Mouse (Mus musculus): ENCODE results near the gene Col20a1. TPM values are rescaled to one million over a fixed set of nuclear protein-coding genes. Genes with fewer than 3 reads are reported as not detected.

Col20a1 gene
- total RNA-seq, 2 experiments from 2014 or later, result 0.29 to 0.33 TPM

Other genes starting within 250 kb of the Col20a1 start
- gene Bhlhe23, start 209.6 kb upstream of the Col20a1 start, total RNA-seq (2021), result not detected
- gene Ythdf1, start 65.6 kb upstream of the Col20a1 start, total RNA-seq (2021), result 10 to 100 TPM; 47.0 to 47.8 TPM
- not detected for gene Birc7, start 57.5 kb upstream of the Col20a1 start, total RNA-seq (2021)
- 10 to 100 TPM; 12.5 to 13.4 TPM for gene Nkain4, start 31.8 kb upstream of the Col20a1 start, total RNA-seq (2021)
- gene Arfgap1, start 19.3 kb upstream of the Col20a1 start, total RNA-seq (2021), result 10 to 100 TPM; 64.5 to 64.8 TPM
- under 1 TPM; 0.11 to 0.17 TPM for gene Chrna4, start 57.0 kb downstream of the Col20a1 start, total RNA-seq (2021)
- gene Kcnq2, start 148.8 kb downstream of the Col20a1 start, total RNA-seq (2021), result under 1 TPM in 1 of 2 experiments, not detected in 1; 0.29 TPM
- gene Eef1a2, start 170.5 kb downstream of the Col20a1 start, total RNA-seq (2021), result 100 to 1,000 TPM; 460 to 501 TPM
- 10 to 100 TPM; 65.9 to 66.8 TPM for gene Ppdpf, start 200.7 kb downstream of the Col20a1 start, total RNA-seq (2021)
- not detected for gene Ptk6, start 216.3 kb downstream of the Col20a1 start, total RNA-seq (2021)
- under 1 TPM in 1 of 2 experiments, not detected in 1; 0.09 TPM for gene Srms, start 226.7 kb downstream of the Col20a1 start, total RNA-seq (2021)
- not detected for gene Fndc11, start 233.5 kb downstream of the Col20a1 start, total RNA-seq (2021)